Mouse (Mus musculus) adipocyte (in vitro differentiated cells): ENCODE results near the gene Serpinb13.
"Not testable (repeated sequence)": the region's sequence is repeated elsewhere in the genome, so short reads cannot be mapped to it uniquely, and the experiment has no call there.

Experiments
- DNase-seq: peaks from one replicate; pipeline ENCODE4 v3.0.0-alpha.2; 2016; ENCODE audit warnings: low spot score

Gene Serpinb13

DNA sequence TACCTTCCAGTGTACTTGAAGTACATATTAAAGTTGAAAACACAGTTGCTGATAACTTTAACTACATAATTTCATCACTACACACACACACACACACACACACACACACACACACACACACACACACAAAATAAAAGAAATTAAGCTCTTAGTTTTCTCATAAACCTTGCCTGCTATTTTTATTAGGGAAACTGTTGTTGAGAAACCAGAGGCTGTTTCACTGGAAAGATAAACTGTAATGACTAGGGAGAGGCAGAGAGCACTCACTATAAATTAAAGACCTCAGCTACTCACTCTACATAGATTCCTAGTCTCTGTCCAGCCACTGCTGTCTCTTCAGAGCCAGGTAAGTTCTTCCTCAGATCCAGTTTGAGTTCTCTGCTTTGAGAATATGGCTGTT is at the start of gene Serpinb13:
Gene Serpinb13 (plus strand): TSS at position 301 of the 400 bp plus-strand sequence.
- no peak for DNase-seq

DNA sequence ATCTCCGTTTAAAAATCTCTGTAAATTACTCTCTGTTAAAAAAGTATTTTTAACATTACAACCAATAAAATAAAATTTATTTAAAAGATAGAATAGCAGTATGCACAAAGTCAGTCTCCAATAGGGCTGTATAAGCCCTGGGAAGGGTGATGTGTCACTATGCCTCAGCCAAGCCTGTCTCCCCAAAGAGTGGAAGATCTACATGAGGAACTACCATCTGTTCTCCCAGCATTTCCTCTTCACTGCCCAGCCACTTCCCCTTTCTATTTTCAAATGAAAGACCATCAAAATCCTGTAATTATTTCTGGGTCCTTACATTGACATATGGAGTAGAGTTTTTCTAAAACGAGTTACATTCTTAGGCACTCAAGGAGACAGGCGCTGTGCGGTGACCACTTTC is 48.8 kb upstream of the Serpinb13 start:
- DNase-seq: no peak

DNA sequence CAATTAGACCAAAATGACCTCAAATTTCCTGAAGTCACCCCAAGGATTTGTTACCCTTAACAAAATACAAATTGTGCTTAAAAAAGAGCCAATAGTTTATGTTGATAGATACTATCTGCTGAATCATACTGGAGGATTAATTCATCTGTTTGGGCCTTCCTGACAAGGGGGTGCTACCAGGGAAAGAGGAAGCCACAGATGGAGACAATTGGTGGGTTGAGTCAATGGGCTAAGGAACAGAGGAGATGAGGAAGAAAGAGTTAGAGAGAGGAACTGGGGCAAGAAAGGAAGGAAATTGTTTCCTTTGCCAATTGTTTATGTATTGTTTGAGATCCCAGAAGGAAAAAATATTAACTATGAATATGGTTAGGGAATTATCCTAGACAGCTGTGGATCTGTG is 47.1 kb upstream of the Serpinb13 start:
- no peak for DNase-seq

GRCm38 (mm10) chr1:106934265-106934664 is 46.5 kb upstream of the Serpinb13 start, which contains the start of gene Serpinb12:
Gene Serpinb12, plus strand, starts transcription at chr1:106934449.
- DNase-seq: no peak

DNA sequence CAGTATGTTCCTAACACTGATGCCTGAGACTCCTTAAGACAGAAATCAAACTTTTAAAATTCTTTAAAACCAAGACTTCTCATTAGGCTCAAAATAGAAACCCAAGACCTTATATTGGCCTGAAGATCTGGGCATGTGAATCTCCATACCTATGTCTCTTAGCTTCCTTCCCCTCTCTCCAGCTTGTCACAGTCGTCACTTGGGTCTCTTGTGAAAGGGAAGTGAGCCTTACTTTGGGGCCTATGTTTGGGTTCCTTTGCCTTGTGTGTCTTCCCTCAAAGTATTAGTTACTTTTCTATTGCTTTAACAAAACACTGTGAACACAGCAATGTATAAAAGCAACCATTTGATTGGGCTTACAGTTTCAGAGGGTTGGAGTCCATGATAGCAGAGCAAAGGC is 33.6 kb upstream of the Serpinb13 start:
- no peak for DNase-seq

GRCm38 (mm10) chr1:106959981-106960380 is 20.8 kb upstream of the Serpinb13 start:
- DNase-seq: no peak

DNA sequence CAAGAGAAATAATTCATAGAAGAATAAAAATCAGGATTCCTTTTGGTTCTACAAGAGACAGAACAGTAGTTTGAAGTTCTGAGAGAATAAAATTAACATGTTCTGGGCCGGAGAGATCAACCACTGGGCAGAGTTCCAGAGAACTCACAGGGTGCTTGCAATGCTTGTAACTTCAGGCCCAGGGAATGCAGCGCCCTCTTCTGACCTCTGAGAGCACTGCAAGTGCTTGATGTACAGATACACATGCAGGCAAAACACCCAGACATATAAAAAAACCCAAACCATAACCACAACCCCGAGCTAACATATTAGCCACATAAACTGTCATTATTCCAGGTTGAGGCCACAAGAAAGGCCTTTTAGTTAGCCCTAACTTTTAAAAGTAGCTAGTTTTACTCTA is 19.8 kb upstream of the Serpinb13 start:
- no peak for DNase-seq

DNA sequence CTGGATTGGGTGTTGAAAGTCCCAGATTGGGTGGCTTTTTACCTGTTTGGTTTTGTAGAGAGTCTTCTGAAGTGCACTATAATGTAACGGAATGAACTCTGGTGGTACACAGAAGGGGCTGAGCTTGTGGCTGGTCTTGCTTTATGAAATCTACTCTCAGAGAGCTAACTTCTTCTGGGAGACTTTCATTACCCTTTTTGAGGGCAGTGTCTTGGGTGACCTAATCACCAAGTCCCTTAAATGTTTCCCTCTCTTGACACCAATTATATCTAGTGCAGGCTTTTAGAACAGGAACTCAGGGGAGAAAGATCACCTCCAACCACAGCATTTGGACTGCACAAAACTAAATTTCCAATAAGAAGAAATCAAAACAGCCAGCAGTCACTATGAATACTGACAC is 2.3 kb downstream of the Serpinb13 start:
- DNase-seq: no peak

- no peak for DNase-seq
Observed at GRCm38 (mm10) chr1:106983865-106984264, 3.1 kb downstream of the Serpinb13 start.

DNA sequence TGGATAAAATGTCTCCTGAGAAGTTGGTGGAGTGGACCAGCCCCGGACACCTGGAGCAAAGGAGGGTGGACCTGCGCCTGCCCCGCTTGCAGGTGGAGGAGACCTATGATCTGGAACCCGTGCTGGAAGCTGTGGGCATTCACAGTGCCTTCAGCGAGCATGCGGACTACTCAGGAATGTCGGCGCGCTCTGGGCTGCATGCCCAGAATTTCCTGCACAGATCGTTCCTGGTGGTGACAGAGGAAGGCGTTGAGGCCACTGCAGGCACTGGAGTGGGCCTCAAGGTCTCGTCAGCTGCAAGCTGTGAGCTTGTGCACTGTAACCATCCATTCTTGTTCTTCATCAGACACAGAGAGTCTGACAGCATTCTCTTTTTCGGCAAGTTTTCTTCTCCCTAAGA is 19.6 kb downstream of the Serpinb13 start:
- DNase-seq: no peak

- DNase-seq: no peak
Observed at GRCm38 (mm10) chr1:107001754-107002153, 21.0 kb downstream of the Serpinb13 start.

GRCm38 (mm10) chr1:107006316-107006715 is 25.5 kb downstream of the Serpinb13 start:
- DNase-seq: no peak

DNA sequence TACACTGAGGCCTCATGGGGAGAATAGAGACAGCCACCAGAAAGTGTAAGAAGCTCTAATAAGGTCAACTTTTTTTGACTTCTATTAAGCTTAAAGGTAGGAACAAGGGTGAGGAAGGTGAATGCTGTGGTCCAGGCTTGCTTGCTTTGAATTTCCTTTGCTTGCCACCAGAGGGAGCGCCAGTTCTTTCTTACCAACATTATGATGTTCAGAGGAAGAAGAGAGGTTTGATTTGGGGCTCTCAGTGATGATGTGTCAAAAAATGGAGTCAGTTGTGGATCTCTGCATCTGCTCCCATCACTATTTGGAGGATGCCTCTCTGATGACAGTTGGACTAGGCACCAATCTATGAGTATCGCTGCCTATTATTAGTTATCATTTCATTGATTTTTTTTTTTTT is 33.7 kb downstream of the Serpinb13 start:
- peak; percentile 29 for DNase-seq

GRCm38 (mm10) chr1:107015210-107015609 is 34.4 kb downstream of the Serpinb13 start:
- no peak for DNase-seq

- no peak for DNase-seq
Observed at GRCm38 (mm10) chr1:107025886-107026285, 45.1 kb downstream of the Serpinb13 start.

DNA sequence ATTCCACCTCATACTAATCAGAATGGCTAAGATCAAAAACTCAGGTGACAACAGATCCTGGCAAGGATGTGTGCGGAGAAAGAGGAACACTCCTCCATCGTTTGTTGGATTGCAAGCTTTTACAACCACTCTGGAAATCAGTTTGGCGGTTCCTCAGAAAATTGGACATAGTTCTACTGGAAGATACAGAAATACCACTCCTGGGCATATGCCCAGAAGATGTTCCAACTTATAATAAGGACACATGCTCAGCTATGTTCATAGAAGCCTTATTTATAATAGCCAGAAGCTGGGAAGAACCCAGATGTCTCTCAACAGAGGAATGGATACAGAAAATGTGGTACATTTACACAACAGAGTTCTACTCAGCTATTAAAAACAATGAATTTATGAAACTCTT is 53.5 kb downstream of the Serpinb13 start:
- DNase-seq: not testable (repeated sequence)
